Mouse (Mus musculus): ENCODE measurements around the gene Per1.

The Per1 gene

GRCm38 (mm10) chr11:69094697-69095429, at the start of gene Per1:
Gene Per1 (plus strand): TSS chr11:69095217.
- DNase-seq (ENCODE audit: low spot score in 2 of 2) = peak; percentile 90 to 98

GRCm38 (mm10) chr11:69045531-69046394, 49.3 kb upstream of the Per1 start, which contains the start of gene Aurkb:
Gene Aurkb (plus strand): TSS chr11:69045647.
- peak; percentile 83 to 92 for DNase-seq (ENCODE audit: low spot score in 2 of 2)

- peak in 1 of 2 experiments; percentile 38 for DNase-seq (ENCODE audit: low spot score in 2 of 2)
Measured at GRCm38 (mm10) chr11:69046395-69046774, 48.6 kb upstream of the Per1 start.

GRCm38 (mm10) chr11:69047592-69047991, 47.4 kb upstream of the Per1 start:
- no peak for DNase-seq (ENCODE audit: low spot score in 2 of 2)

GRCm38 (mm10) chr11:69048151-69048550, 46.9 kb upstream of the Per1 start:
- no peak for DNase-seq (ENCODE audit: low spot score in 2 of 2)

- no peak for DNase-seq (ENCODE audit: low spot score in 2 of 2)
Measured at GRCm38 (mm10) chr11:69050748-69051147, 44.3 kb upstream of the Per1 start.

- no peak for DNase-seq (ENCODE audit: low spot score in 2 of 2)
Measured at GRCm38 (mm10) chr11:69051771-69052170, 43.2 kb upstream of the Per1 start.

GRCm38 (mm10) chr11:69052824-69053421, 42.1 kb upstream of the Per1 start:
- no peak for DNase-seq (ENCODE audit: low spot score in 2 of 2)

GRCm38 (mm10) chr11:69053848-69054247, 41.2 kb upstream of the Per1 start:
- DNase-seq (ENCODE audit: low spot score in 2 of 2) = no peak

- DNase-seq (ENCODE audit: low spot score in 2 of 2) = no peak
Measured at GRCm38 (mm10) chr11:69058265-69058664, 36.8 kb upstream of the Per1 start.

GRCm38 (mm10) chr11:69058729-69059356, 36.2 kb upstream of the Per1 start:
- DNase-seq (ENCODE audit: low spot score in 2 of 2) = peak in 1 of 2 experiments; percentile 32

GRCm38 (mm10) chr11:69059357-69059974, 35.6 kb upstream of the Per1 start, which contains the start of gene Borcs6:
Gene Borcs6 (plus strand): TSS chr11:69059717.
- peak; percentile 80 to 93 for DNase-seq (ENCODE audit: low spot score in 2 of 2)

GRCm38 (mm10) chr11:69059975-69060411, 35.0 kb upstream of the Per1 start:
- peak in 1 of 2 experiments; percentile 71 for DNase-seq (ENCODE audit: low spot score in 2 of 2)

- peak; percentile 55 to 66 for DNase-seq (ENCODE audit: low spot score in 2 of 2)
Measured at GRCm38 (mm10) chr11:69060448-69061254, 34.4 kb upstream of the Per1 start.

GRCm38 (mm10) chr11:69061255-69061912, 33.6 kb upstream of the Per1 start:
- peak in 1 of 2 experiments; percentile 36 for DNase-seq (ENCODE audit: low spot score in 2 of 2)

- DNase-seq (ENCODE audit: low spot score in 2 of 2) = peak; percentile 77 to 83
Measured at GRCm38 (mm10) chr11:69062194-69062760, 32.7 kb upstream of the Per1 start.

GRCm38 (mm10) chr11:69062761-69063224, 32.2 kb upstream of the Per1 start:
- DNase-seq (ENCODE audit: low spot score in 2 of 2) = peak; percentile 94 to 97

GRCm38 (mm10) chr11:69063413-69064201, 31.4 kb upstream of the Per1 start:
- DNase-seq (ENCODE audit: low spot score in 2 of 2) = peak; percentile 91

Measured in spleen, postnatal 10 days (tissue).